Mouse (Mus musculus) layer of hippocampus, adult 2 months (tissue): ENCODE measurements at regions not wholly inside any gene's neighbourhood (a gene's known extent, or its start where the extent isn't known, plus 50 kb on each side); places are given as distances from the start of the nearest gene placed in this dataset.

Experiments
- DNase-seq, 2 experiments: peaks; one replicate each; pipeline ENCODE4 v3.0.0; 2022; ENCODE audit warnings: low spot score in 2 of 2
- H3K27ac ChIP-seq: fragments of 200-600 bp; 2 replicates; pipeline ENCODE4 v1.8.1; 2022
- H3K4me3 ChIP-seq: fragments of 200-600 bp; 2 replicates; pipeline ENCODE4 v1.8.1; 2022; ENCODE audit warnings: mild to moderate bottlenecking
- CTCF ChIP-seq: fragments of 200-600 bp; conservative IDR thresholded peaks from 2 replicates; pipeline ENCODE4 v1.8.1; 2022; ENCODE audit warnings: antibody characterized with exemption, mild to moderate bottlenecking, moderate library complexity

- TF ChIP-seq CTCF: no peak
- Histone ChIP-seq H3K4me3 (no peak overlapping the region), H3K27ac (no peak overlapping the region)
- DNase-seq: no peak
Measured at GRCm38 (mm10) chr10:99615371-99615770, 144.1 kb downstream of the Csl start.

- H3K27ac ChIP-seq: no peak overlapping the region
- no peak overlapping the region for H3K4me3 ChIP-seq
- TF ChIP-seq CTCF: peak; percentile 99
- DNase-seq: peak; percentile 90 to 92
Measured at GRCm38 (mm10) chr10:99615779-99616178, 143.7 kb downstream of the Csl start.

- TF ChIP-seq CTCF: no peak
- DNase-seq: no peak
- Histone ChIP-seq H3K27ac (no peak overlapping the region), H3K4me3 (no peak overlapping the region)
Measured at GRCm38 (mm10) chr10:99617623-99618022, 141.8 kb downstream of the Csl start.

DNA sequence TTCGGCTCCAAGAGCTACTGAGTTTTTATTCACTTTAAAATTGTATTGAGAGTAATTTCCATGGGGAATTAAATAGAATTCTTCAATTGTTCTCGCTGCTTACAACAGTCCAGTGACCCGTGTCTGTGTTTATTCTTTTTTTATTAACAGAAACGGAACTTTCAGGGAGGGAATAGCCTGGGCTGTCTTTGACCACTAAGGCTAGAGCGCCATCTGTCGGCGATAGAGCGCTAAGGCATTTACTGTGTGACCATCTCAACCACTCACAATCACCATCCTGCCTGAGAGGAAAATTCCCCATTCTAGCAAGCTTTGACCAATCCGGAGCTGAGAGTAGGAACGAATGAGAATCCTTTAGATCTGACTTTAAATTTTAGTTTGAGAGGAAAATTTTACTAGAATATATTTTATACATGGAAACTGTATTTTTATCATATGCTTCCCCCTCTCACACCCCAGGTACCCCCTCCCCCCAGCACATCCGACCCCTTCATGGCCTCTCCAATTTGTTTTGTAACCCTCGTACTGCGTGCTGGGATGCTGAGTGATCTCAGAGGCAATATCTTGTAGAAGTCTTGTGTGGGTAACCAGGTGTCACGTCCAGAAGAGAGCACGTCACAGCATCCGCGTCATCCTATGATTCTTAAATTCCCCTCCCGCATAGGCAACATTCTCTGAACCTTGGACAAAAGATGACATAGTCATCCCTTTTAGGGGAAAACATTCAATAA, 139.9 kb downstream of the Csl start:
- Histone ChIP-seq H3K27ac (no peak overlapping the region), H3K4me3 (peak overlapping the region; percentile 39)
- DNase-seq: peak; percentile 72 to 79
- TF ChIP-seq CTCF: peak; percentile 97

DNA sequence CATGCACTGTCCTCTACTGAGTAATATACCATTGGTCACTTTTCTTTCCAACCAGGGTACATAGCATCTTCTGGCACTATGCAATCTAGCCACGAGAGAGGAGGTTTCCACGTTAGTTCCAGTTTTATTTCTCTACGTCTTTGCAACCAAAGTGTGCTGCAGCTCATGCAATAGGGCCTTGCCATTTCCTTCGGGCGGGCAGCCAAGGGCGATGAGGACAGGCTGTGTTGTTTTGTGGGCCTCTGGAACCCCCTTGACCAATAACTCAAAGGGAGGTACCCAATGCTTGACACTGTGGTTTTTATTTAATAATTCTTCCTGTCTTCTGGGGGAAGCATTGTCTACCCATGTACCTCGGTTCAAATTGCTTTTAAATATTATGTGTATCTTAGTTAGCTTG, 139.0 kb downstream of the Csl start:
- DNase-seq: no peak
- H3K4me3 ChIP-seq: no peak overlapping the region
- TF ChIP-seq CTCF: no peak
- no peak overlapping the region for H3K27ac ChIP-seq

DNA sequence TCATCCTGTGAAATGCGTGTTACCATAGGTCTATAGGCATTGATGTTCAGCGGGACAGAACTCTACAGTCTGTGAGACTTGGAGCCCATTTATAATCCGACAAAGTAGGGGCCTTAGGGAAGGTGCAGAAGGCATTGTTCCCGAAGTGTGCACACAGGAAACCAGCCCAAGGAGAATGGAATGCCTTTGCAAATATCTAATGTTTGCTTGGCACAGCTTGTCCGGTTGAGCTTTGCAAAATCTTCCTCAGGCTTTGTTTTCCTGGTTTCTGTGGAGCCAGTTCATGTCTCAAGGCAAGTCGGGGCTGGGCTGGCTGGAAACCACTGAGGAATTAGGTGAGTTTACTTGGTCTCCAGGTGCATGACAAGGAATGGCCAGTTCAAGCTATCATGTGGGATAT, 132.1 kb downstream of the Csl start:
- H3K4me3 ChIP-seq: no peak overlapping the region
- DNase-seq: no peak
- no peak for TF ChIP-seq CTCF
- no peak overlapping the region for H3K27ac ChIP-seq

DNA sequence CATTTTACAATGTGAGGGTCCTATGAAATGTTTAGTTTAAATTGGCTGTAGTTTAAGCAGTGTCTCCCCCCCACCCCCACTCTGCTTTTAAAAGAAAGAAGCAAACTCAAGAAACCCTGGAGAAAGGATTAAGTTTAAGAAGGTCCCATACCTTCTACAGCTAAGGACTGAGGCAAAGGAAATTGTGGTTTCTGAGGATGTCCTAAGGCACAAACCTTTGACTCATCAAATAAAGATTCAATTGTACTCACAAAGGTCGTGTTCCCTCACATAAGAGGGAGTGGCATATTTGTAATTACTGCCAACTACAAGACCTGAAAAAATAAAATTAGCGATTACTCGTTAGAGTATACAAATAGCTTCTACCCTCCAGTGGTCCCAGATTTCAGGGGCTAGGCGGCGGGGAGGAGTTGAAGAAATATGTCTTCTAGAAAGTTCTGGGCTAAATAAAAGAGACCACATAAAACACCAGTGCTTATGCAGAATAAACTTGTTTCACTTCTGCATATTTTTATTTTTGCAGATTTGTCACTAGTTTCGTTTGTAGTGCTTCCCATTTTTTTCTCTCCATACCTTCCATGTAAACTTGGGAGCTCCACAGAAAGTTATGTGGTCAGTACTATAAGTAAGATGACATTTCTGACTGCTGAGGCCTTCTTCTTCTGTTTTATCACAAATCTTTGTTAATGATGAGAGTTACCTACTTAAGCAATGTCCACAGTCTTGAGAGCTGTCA, 127.0 kb downstream of the Csl start:
- H3K27ac ChIP-seq: no peak overlapping the region
- no peak for TF ChIP-seq CTCF
- no peak for DNase-seq
- no peak overlapping the region for H3K4me3 ChIP-seq

- no peak for DNase-seq
- H3K4me3 ChIP-seq: no peak overlapping the region
- H3K27ac ChIP-seq: no peak overlapping the region
- TF ChIP-seq CTCF: no peak
Measured at GRCm38 (mm10) chr10:99635796-99636195, 123.7 kb downstream of the Csl start.

DNA sequence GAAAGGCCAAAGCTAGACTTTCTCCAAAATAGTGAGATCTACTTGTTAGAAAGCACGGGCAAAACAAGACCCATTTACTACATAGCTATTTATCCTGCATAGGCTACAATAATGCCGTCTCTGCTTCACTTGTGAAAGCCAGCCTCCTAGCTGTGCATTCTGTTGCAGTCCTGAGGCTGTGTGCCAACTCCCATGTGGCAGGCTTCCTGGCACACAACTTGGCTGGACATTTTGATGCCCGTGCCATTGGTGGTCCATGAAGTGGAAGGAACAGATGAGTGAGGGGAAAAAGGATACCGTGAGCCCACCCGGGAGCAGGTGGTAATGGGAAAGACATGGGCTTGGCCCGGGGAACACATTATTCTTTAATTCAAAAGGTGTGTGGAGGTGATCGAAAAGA, 120.4 kb downstream of the Csl start:
- no peak overlapping the region for H3K27ac ChIP-seq
- no peak for DNase-seq
- TF ChIP-seq CTCF: no peak
- H3K4me3 ChIP-seq: no peak overlapping the region

- no peak for TF ChIP-seq CTCF
- H3K27ac ChIP-seq: no peak overlapping the region
- no peak for DNase-seq
- no peak overlapping the region for H3K4me3 ChIP-seq
Measured at GRCm38 (mm10) chr10:99639469-99639868, 120.0 kb downstream of the Csl start.

GRCm38 (mm10) chr10:99641784-99642183, 117.7 kb downstream of the Csl start:
- peak overlapping the region; percentile 10 for H3K4me3 ChIP-seq

GRCm38 (mm10) chr10:99642201-99642827, 117.1 kb downstream of the Csl start:
- Histone ChIP-seq H3K4me3 (peak overlapping the region; percentile 10), H3K27ac (no peak overlapping the region)
- TF ChIP-seq CTCF: no peak
- no peak for DNase-seq

More at GRCm38 (mm10) chr10:99641784-99642183, 117.7 kb downstream of the Csl start:
- no peak overlapping the region for H3K27ac ChIP-seq
- peak; percentile 46 to 64 for DNase-seq
- peak; percentile 86 for TF ChIP-seq CTCF

- no peak for DNase-seq
- Histone ChIP-seq H3K27ac (no peak overlapping the region), H3K4me3 (no peak overlapping the region)
- peak; percentile 73 for TF ChIP-seq CTCF
Measured at GRCm38 (mm10) chr10:99644981-99645380, 114.5 kb downstream of the Csl start.
